Mouse (Mus musculus): Measurements from ENCODE around the gene Rdh7. TPM values are rescaled to one million over a fixed set of nuclear protein-coding genes. Genes with fewer than 3 reads are reported as not detected.
"Not testable (repeated sequence)": the region's sequence is repeated elsewhere in the genome, so short reads cannot be mapped to it uniquely, and the experiment has no call there.

The Rdh7 gene
- total RNA-seq, 2 experiments from 2014 or later = not detected

DNA sequence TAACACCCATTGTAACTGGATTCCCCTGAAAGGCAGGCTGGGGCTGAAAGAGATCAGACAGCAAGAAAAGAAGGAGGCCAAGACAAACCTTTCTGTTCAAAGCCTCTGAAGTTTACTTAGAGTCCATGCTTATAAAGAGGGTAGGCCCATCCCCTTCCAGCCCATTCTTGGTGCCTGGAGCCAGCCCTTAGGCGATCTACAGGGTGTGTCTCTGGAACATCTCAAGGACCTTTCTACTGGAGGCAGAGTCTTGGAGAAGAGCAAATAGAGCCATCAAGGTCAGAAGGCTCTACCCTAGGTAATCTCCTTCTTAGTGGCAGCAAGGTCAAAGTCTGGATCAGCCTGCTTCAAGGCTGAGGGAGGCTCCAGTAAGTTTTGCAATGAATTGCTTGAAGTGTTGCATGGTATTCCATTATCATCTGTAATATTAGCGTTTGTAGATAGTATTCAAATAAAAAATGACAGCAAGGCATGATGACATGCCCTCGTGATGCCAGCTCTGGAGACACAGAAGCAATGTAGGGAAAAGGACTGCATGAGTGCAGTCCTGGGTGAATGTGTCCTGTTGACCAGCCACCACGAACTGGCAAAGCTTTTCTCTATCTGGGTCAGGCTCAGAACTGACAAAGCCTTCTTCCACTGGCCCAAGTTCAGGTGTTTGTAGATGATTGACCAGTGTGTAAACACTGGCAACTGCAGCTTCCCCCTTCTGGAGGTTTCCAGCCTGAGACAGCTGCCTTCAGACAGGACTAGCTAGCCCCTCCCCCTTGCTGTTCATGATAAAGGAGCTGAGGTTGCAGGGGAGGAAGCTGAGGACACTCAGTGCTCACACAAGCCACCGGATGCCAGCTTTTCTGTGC, 4.8 kb upstream of the Rdh7 start:
- DNase-seq = not testable (repeated sequence)

DNA sequence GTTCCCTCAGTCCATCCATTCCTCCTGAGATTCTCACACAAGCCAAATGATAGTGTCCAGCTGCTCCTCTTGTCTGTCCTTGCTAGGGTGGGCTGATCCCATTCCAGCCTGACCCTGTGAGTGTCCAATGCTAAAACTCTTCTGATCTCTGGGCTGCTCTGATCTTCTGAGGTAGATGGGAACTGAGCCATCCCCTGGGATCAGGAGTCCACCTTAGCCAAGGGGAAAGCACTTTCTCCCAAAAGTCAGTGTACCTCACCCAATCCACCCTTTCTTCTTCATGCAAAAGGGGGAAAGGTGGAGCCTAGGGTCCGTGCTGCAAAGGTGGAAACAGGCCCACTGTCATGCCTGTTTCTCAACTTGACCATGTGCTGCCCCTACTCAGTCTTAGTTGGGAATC, 2.9 kb upstream of the Rdh7 start:
- no peak for DNase-seq

DNA sequence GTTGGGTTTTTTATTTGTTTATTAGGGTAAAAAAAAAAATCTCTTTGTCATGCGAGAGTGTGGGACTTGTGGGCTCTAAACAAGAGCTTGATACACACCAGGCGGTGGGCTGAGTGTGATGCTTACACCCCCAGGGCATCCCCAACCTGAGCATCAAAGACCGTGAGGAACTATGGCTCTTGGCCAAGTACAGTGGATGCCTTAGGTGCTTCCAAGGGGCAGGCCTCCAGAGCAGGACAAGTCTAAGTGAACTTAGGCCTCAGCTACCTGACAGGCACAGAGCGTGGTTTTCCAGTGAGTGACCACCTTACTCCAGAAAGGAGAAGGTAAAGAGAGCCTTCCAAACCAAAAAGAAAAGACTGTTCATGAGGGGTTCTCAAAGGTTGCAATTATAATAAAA, 1.6 kb downstream of the Rdh7 start:
- DNase-seq = no peak

DNA sequence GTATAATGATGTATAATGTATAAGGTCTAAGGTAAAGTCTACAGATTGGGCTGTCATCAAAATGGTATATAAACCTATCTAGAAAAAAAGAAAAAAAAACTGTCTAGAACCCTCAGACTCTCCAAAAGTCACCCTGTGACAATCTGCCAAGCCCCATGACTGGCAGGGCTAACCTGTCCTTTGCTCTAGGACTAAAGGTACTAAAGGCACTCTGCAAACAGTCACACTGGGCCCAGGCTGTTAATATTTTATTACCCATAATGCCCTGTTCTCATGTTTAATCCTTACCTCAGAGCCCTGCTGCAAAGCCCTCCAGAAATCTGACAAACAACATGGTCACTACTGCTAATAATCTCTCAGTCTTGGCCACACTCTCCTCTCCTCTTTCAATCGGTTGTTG, 2.1 kb downstream of the Rdh7 start:
- no peak for DNase-seq

DNA sequence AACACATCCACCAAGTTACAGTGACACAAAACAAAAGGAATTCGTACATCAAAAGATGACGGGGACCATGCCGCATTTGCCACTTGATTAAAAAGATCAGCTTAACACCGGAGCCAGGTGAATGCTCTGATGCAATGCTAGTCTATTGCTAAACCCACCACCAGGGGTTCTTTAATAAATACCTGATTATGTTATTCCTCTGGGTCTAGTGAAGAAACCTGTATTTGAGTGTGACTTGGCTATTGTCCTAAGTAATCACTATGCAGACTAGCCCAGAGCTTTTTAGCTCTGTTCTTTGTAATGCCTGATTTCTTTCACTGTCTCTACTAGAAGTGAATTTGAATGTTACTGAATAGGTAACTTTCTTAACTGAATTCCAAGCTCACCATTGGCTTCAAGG, 7.6 kb downstream of the Rdh7 start:
- DNase-seq = no peak

DNA sequence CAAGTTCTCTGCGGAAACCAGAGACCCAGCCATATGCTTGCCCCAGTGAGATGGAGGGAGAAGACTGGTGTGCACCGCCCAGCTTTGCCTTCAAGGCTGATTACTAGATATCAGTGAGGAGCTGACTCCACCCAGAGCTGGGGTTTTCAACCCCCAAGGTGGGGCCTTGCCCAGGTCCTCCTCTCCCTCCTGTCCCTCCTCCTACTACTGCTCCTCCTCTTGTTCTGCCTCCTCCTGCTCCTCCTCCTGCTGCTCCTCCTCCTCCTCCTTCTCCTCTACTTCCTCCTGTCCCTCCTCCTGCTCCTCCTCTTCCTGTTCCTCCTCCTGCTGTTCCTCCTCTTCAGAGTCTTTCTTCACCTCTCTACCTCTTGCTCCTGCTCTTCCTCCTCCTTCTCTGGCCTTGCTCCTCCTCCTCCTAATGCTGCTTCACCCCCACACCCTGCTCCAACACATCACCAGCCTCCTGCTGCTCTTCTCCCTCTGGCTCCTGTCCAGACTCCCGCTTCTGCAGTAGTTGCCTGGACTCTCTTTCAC, 9.4 kb downstream of the Rdh7 start:
- DNase-seq = no peak

DNA sequence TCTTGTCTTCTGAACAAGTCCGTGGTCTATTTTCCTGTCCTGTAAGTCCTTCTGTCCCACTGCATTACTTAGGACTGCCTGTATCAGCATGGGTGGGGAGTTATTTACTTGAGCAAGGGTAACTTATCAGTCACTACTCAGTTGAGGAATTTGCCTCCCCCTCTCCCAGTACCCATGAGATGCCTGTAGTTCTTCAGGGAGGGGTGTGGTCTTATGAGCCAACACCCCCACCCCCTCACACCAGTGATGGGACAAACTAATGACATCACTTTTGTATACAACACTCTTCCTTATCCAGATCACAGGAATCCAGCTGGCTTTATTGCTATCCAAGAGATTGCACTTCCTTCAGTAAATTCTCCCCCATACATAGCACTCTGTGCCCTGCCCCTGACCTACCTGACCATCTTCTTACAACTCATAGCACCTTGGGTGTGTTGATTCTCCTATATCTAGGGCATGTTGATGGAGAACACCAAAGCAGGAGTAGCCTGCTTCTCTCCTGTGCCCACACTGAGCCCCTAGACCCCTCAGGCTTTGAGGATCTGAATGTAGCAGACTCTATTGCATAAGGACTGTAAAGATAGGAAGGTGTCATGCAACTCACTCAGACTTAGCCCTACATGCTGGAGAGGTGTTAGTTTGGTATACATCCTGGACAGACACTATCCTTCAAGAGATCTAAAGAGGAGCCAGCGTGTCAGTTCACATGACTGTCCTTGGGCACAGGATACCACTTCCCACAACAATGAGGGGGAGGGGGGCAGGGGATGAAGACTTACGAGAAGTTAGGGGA, 10.2 kb downstream of the Rdh7 start:
- DNase-seq = no peak

DNA sequence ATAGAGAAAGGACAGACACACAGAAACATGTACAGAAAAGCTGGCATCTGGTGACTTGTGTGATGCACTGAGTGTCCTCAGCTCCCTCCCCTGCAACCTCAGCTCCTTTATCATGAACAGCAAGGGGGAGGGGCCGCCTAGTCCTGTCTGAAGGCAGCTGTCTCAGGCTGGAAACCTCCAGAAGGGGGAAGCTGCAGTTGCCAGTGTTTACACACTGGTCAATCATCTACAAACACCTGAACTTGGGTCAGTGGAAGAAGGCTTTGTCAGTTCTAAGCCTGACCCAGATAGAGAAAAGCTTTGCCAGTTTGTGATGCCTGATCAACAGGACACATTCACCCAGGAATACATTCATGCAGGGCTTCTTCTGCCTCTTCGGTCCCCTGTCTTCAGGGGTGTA, 10.9 kb downstream of the Rdh7 start:
- no peak for DNase-seq

DNA sequence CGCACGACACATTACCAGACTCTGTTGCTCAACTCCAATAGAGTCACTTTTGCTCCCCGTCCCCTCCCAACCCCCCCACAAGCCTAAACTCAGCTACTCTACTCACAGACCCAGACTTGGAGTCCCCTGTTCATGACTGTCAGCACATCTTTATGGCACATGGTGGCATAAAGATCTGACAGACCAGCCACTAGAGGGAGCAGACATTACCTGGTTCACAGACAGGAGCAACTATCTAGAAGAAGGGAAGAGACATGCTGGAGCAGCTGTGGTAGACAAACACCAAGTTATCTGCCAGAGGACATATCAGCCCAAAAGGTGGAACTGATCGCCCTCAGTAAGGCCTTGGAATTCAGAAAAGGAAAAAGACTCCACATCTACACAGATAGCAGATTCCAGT, 16.1 kb downstream of the Rdh7 start:
- no peak for DNase-seq

DNA sequence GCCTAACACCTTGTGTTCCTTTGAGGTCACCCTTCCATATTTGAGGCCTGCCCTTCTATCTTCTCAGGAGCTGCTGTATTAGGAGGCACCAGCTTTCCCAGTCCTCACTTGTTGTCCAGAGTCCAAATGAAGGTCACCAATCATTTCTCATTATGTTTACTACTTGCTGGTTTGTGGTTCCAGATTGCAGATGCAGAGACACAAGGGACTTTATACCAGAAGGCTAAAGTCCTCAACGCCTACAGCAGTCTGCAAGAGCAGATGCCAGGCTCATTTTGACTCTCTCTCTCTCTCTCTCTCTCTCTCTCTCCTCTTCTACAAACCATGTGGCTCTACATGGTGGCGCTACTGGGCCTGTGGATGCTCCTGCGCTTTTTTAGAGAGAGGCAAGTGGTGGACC, 22.4 kb downstream of the Rdh7 start, which contains the start of gene Rdh16f2:
Gene Rdh16f2, plus strand, starts transcription at position 243 of the 400 bp plus-strand sequence.
- no peak for DNase-seq

DNA sequence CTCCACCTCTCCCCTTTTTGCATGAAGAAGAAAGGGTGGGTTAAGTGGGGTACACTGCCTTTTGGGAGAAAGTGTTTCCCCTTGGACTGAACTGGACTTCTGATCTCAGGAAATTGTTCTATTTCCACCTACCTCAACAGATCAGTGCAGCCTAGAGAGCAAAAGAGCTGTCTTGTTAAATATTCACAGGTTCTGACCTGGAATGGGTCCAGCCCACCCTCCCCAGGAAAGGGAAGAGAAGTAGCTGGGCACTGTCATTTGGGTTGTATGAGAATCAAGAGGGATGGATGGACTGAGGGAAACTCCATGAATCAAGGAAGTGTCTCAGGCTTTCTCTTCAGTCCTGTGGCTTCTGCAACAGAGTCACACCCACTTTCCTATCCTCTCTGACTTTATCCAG, 23.7 kb downstream of the Rdh7 start:
- no peak for DNase-seq

DNA sequence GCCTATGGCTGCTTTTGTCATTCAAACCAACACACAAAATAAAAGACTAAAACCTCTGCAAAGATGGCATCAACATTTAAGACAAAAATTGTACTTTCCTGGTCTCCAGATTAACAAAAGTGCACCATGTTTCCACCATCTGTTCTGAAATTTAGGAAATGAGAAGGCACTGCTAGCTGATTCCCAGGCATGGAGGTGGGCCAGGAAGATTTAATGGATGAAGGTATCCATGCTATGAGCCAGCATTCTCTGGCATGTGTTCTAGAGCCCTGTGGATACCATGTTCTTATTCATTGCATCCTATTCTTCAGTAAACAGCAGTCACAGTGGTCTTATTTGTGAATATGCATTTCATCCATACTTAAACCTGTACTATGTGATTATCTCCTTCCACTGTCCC, 32.2 kb downstream of the Rdh7 start:
- no peak for DNase-seq

DNA sequence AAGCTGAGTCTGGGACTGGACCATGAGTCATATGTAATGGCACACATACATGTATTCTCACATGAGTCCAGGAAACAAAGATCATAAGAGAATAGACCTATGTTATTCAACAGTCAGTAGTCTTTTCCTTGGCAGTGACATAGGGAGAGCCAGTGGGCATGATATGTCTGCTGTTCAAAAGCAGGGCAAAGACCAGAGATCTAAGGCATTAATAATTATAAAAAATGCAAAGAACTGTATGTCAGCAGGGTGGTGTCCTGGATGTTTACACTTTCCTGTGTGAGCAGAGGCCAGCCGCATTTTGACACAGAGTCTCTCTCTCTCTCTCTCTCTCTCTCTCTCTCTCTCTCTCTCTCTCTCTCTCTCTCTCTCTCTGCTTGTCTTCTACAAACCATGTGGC, 39.0 kb downstream of the Rdh7 start, which contains the start of gene Rdh19:
Gene Rdh19, plus strand, starts transcription at position 301 of the 400 bp plus-strand sequence.
- no peak for DNase-seq

DNA sequence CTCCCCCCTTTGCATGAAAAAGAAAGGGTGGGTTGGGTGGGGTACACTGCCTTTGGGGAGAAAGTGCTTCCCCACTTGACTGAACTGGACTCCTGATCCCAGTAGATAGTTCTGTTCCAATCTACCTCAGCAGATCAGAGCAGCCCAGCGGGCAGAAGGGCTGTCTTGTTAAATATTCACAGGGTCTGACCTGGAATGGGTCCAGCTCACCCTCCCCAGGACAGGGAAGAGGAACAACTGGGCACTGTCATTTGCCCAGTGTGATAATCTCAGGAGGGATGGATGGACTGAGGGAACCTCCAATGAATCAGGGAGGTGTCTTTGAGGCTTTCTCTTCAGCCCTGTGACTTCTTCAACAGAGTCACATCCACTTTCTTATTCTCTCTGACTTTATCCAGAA, 40.5 kb downstream of the Rdh7 start:
- DNase-seq = no peak

DNA sequence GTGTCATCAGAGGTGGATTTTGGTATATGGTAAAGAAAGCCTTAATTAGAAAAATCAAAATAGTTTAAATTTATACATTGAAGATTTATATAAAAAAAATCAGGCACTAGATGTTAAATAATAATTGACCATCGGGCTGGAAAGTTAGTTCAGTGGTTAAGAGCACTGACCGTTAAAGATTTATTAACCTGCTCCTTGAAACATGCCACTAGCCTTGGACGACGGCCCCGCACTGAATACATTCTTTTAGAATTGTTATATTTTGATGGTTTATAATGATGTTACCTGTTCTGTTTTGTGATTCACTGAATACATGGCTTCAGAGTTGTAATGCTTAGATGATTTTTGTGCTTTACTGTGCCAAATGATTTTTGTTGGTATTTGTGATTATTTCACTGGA, 42.7 kb downstream of the Rdh7 start:
- DNase-seq = not testable (repeated sequence)

DNA sequence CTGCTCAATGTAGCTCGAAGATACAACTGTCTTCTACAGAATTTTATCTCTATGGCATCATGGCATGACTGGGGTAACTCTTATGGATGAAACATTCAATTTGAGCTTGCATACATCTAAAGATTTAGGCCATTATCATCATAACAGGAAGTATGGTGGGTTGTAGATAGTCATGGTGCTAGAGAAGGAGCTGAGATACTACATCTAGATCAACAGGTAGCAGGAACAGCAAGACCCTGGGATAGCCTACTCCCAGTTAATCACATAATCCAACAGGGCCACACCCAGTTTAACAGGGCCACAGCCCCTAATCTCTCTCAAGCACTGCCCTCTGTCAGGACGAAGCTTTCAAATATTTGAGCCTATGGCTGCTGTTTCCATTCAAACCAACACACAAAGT, 47.8 kb downstream of the Rdh7 start:
- no peak for DNase-seq

DNA sequence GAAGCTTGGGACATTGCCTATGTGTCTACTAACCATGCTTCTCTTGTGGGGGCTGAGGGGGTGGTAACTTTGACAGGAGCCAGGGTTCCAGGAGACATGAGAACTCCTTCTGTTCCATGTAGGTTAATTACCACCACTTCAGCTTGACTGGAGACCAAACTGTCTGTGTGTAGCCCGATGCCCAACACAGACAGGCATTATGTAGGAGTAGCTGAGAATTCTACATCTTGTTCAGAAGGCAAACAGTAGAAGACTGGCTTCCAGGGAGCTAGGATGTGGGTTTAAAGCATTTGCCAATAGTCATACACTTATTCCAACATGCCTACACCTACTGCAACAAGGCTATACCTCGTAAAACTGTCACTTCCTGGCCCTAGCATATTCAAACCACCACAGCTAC, 50.1 kb downstream of the Rdh7 start:
- DNase-seq = no peak

DNA sequence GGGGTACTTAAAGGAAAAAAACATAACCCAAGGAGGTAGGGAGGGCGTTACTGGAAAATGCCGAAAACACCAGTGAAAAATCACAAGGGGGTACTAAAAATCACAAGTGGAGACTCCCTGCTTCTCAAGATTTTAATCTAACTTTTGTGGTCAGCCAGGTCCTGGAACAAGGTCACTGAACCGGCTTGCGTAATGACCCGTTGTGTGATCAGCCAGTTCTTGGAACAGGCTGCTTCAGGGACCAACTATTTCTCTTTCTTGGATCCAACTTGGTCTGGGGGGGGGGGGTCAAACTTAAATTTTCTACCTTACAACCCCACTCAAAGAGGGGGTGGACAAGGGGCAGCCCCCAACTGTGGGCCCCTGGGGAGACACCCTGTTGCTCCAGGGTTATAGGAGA, 50.8 kb downstream of the Rdh7 start:
- DNase-seq = not testable (repeated sequence)

DNA sequence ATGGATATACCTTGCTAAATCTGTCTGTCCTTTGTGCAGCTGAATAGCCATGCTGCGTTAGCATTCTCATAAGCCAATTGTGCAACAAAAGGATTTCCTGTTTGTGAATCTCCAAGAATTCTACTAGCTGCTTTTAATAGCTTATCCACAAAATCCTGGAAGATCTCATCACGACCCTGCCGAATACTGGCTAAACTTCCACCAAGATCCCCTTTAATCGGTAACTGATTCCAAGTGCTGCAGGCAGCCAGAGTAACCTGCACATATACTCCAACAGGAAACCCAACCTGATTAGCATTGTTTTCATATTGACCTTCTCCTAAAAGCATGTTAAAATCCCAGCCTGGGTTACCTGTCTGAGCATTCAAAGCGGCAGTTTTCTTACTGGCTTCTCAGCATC, 53.3 kb downstream of the Rdh7 start:
- DNase-seq = no peak

DNA sequence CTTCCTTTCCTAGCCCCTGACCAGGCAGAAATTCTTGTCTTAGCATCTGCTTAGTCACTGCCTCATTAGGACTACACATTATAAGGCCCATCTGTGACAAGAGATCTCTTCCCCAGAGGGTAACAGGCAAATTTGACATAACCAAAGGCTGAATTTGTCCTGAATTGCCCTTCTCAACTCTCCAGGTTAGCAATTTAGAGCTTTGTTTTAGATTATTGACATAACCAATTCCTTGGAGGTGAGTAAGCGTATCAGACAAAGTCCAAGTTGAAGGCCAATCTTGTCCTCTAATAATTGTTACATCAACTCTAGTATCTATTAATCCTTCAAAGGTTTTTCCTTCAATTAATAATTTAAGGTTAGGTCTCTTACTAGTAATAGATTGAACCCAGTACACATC, 54.4 kb downstream of the Rdh7 start:
- DNase-seq = not testable (repeated sequence)
